Mouse (Mus musculus) intestine, embryonic 15.5 days (tissue): ENCODE data around the gene Sgpl1. TPM values are rescaled to one million over a fixed set of nuclear protein-coding genes. Genes with fewer than 3 reads are reported as not detected.

Experiments used
- ATAC-seq: fragments of 200-750 bp; cut with Nextera tagmentation; 2 replicates; pipeline ENCODE4 v1.8.0; 2017; ENCODE audit warnings: moderate TSS enrichment, moderate library complexity
- H3K27ac ChIP-seq: fragments of 300-500 bp; sonication (generic); 2 replicates; pipeline ENCODE4 v1.5.1; 2015; ENCODE audit warnings: mild to moderate bottlenecking, inconsistent platforms
- H3K27me3 ChIP-seq: fragments of 300-500 bp; sonication (generic); replicated peaks from 2 replicates; pipeline ENCODE4 v1.6.1; 2015; ENCODE audit warnings: inconsistent platforms
- H3K36me3 ChIP-seq: fragments of 300-500 bp; sonication (generic); 2 replicates; pipeline ENCODE4 v1.6.1; 2015; ENCODE audit warnings: inconsistent platforms
- H3K4me1 ChIP-seq: fragments of 300-500 bp; sonication (generic); replicated peaks from 2 replicates; pipeline ENCODE4 v1.6.1; 2015; ENCODE audit warnings: inconsistent platforms
- H3K4me2 ChIP-seq: fragments of 300-500 bp; sonication (generic); replicated peaks from 2 replicates; pipeline ENCODE4 v1.6.1; 2015; ENCODE audit warnings: mild to moderate bottlenecking, inconsistent platforms
- H3K4me3 ChIP-seq: fragments of 300-500 bp; sonication (generic); replicated peaks from 2 replicates; pipeline ENCODE4 v1.5.1; 2015; ENCODE audit warnings: inconsistent platforms
- H3K9ac ChIP-seq: fragments of 300-500 bp; sonication (generic); 2 replicates; pipeline ENCODE4 v1.6.1; 2015; ENCODE audit warnings: inconsistent platforms
- H3K9me3 ChIP-seq: fragments of 300-500 bp; sonication (generic); 2 replicates; pipeline ENCODE4 v1.6.1; 2016; ENCODE audit warnings: inconsistent platforms
- WGBS: fragments of 180-500 bp; shearing (Covaris S2); methylation state at CpG from one replicate; pipeline ENCODE4 v1.1.7; 2015; 5-methylcytosine and 5-hydroxymethylcytosine counted together
- polyA plus RNA-seq: library from polyadenylated mRNA; unstranded; fragments of >200 nt; fragmentation: Nextera tagmentation; extraction: Ambion mirVana; gene quantifications from 2 replicates; pipeline ENCODE4 v1.2.1, GENCODE M21; 2015

Gene Sgpl1
- polyA plus RNA-seq, 1 experiment from 2014 or later: 77.1 TPM

- no peak for ATAC-seq
- Histone ChIP-seq H3K27me3 (no peaks in the 10 kb centered on the region), H3K4me2 (no peak overlapping the region), H3K4me1 (peaks cover 5% of the 10 kb centered on the region), H3K27ac (no peak overlapping the region), H3K4me3 (no peak overlapping the region), H3K36me3 (no peaks in the 10 kb centered on the region), H3K9me3 (no peaks in the 10 kb centered on the region), H3K9ac (no peak overlapping the region)
- 62% methylated on average over 3 of the region's 3 CpGs for WGBS
These were observed 2.0 kb upstream of the Sgpl1 start for GRCm38 (mm10) chr10:61149476-61149875.

- WGBS: 2% methylated on average over 14 of the region's 14 CpGs
- Histone ChIP-seq H3K9me3 (no peaks in the 10 kb centered on the region), H3K36me3 (no peaks in the 10 kb centered on the region), H3K27me3 (no peaks in the 10 kb centered on the region), H3K27ac (peak overlapping the region; percentile 97), H3K4me2 (peak overlapping the region; percentile 96), H3K4me3 (peak overlapping the region; percentile 96), H3K9ac (peak overlapping the region; percentile 94), H3K4me1 (peaks cover 5% of the 10 kb centered on the region)
- no peak; the same call in 1 of the 2 replicates for ATAC-seq
These were observed 721 bp downstream of the Sgpl1 start for GRCm38 (mm10) chr10:61146807-61147156.

GRCm38 (mm10) chr10:61146119-61146806 lies 1.2 kb downstream of the Sgpl1 start:
- Histone ChIP-seq H3K27me3 (no peaks in the 10 kb centered on the region), H3K9me3 (no peaks in the 10 kb centered on the region)
- under 1% methylated on average over 53 of the region's 53 CpGs for WGBS

GRCm38 (mm10) chr10:61145766-61146118 lies 1.8 kb downstream of the Sgpl1 start:
- Histone ChIP-seq H3K4me3 (peak overlapping the region; percentile 96), H3K27ac (peak overlapping the region; percentile 97), H3K4me2 (peak overlapping the region; percentile 96), H3K9ac (peak overlapping the region; percentile 94), H3K27me3 (no peaks in the 10 kb centered on the region), H3K4me1 (peaks cover 5% of the 10 kb centered on the region), H3K36me3 (no peaks in the 10 kb centered on the region), H3K9me3 (no peaks in the 10 kb centered on the region)
- WGBS: 0% methylated on average over 3 of the region's 3 CpGs
- no peak for ATAC-seq

More at GRCm38 (mm10) chr10:61146119-61146806, 1.2 kb downstream of the Sgpl1 start:
- H3K4me2 ChIP-seq: peak overlapping the region; percentile 96
- peak overlapping the region; percentile 97 for H3K27ac ChIP-seq
- peak; percentile 48 for ATAC-seq
- peak overlapping the region; percentile 96 for H3K4me3 ChIP-seq
- H3K9ac ChIP-seq: peak overlapping the region; percentile 94
- H3K36me3 ChIP-seq: no peaks in the 10 kb centered on the region
- peaks cover 5% of the 10 kb centered on the region for H3K4me1 ChIP-seq

GRCm38 (mm10) chr10:61143343-61143742 lies 4.2 kb downstream of the Sgpl1 start:
- H3K27ac ChIP-seq: no peak overlapping the region
- H3K4me1 ChIP-seq: peaks cover 5% of the 10 kb centered on the region
- H3K9ac ChIP-seq: no peak overlapping the region
- 77% methylated on average over 2 of the region's 2 CpGs for WGBS
- no peaks in the 10 kb centered on the region for H3K36me3 ChIP-seq
- H3K4me3 ChIP-seq: no peak overlapping the region
- no peaks in the 10 kb centered on the region for H3K9me3 ChIP-seq
- no peak overlapping the region for H3K4me2 ChIP-seq
- no peaks in the 10 kb centered on the region for H3K27me3 ChIP-seq
- no peak for ATAC-seq

GRCm38 (mm10) chr10:61137567-61137966 lies 9.9 kb downstream of the Sgpl1 start:
- no peaks in the 10 kb centered on the region for H3K36me3 ChIP-seq
- no peaks in the 10 kb centered on the region for H3K27me3 ChIP-seq
- no peaks in the 10 kb centered on the region for H3K4me1 ChIP-seq
- no peak overlapping the region for H3K27ac ChIP-seq
- no peak for ATAC-seq
- no peak overlapping the region for H3K4me3 ChIP-seq
- H3K9ac ChIP-seq: no peak overlapping the region
- no peaks in the 10 kb centered on the region for H3K9me3 ChIP-seq
- WGBS: 56% methylated on average over 1 of the region's 1 CpGs
- no peak overlapping the region for H3K4me2 ChIP-seq

GRCm38 (mm10) chr10:61135226-61135839 lies 12.2 kb downstream of the Sgpl1 start:
- WGBS: 57% methylated on average over 3 of the region's 3 CpGs
- Histone ChIP-seq H3K4me1 (no peaks in the 10 kb centered on the region), H3K9me3 (no peaks in the 10 kb centered on the region), H3K9ac (no peak overlapping the region), H3K36me3 (no peaks in the 10 kb centered on the region), H3K27ac (no peak overlapping the region), H3K4me3 (no peak overlapping the region), H3K4me2 (no peak overlapping the region), H3K27me3 (no peaks in the 10 kb centered on the region)
- no peak for ATAC-seq

- Histone ChIP-seq H3K4me2 (no peak overlapping the region), H3K9me3 (no peaks in the 10 kb centered on the region), H3K36me3 (no peaks in the 10 kb centered on the region), H3K27me3 (no peaks in the 10 kb centered on the region), H3K4me3 (no peak overlapping the region), H3K9ac (no peak overlapping the region), H3K4me1 (no peaks in the 10 kb centered on the region), H3K27ac (no peak overlapping the region)
- 78% methylated on average over 4 of the region's 4 CpGs for WGBS
- ATAC-seq: no peak
These were observed 13.5 kb downstream of the Sgpl1 start for GRCm38 (mm10) chr10:61134041-61134440.

- Histone ChIP-seq H3K4me1 (no peaks in the 10 kb centered on the region), H3K4me3 (no peak overlapping the region), H3K27ac (no peak overlapping the region), H3K9ac (no peak overlapping the region), H3K4me2 (no peak overlapping the region), H3K36me3 (no peaks in the 10 kb centered on the region), H3K27me3 (no peaks in the 10 kb centered on the region), H3K9me3 (no peaks in the 10 kb centered on the region)
- 88% methylated on average over 3 of the region's 3 CpGs for WGBS
- no peak for ATAC-seq
These were observed 16.5 kb downstream of the Sgpl1 start for GRCm38 (mm10) chr10:61130959-61131358.

GRCm38 (mm10) chr10:61128701-61129365 lies 18.7 kb downstream of the Sgpl1 start:
- H3K27me3 ChIP-seq: no peaks in the 10 kb centered on the region
- no peaks in the 10 kb centered on the region for H3K4me1 ChIP-seq
- WGBS: 94% methylated on average over 1 of the region's 1 CpGs
- ATAC-seq: no peak
- H3K27ac ChIP-seq: no peak overlapping the region
- H3K9me3 ChIP-seq: no peaks in the 10 kb centered on the region
- H3K4me3 ChIP-seq: no peak overlapping the region
- no peak overlapping the region for H3K9ac ChIP-seq
- no peak overlapping the region for H3K4me2 ChIP-seq
- H3K36me3 ChIP-seq: no peaks in the 10 kb centered on the region

- Histone ChIP-seq H3K9me3 (no peaks in the 10 kb centered on the region), H3K4me3 (no peak overlapping the region), H3K4me2 (no peak overlapping the region), H3K4me1 (no peaks in the 10 kb centered on the region), H3K27me3 (no peaks in the 10 kb centered on the region), H3K9ac (no peak overlapping the region), H3K27ac (no peak overlapping the region), H3K36me3 (peaks cover 4% of the 10 kb centered on the region; the same call in 1 of the 2 replicates)
- whole genome bisulfite sequencing: 86% methylated on average over 2 of the region's 2 CpGs
- ATAC-seq: no peak
These were observed 23.0 kb downstream of the Sgpl1 start for GRCm38 (mm10) chr10:61124462-61124861.

- no peaks in the 10 kb centered on the region for H3K9me3 ChIP-seq
- peaks cover 4% of the 10 kb centered on the region; the same call in 1 of the 2 replicates for H3K36me3 ChIP-seq
- H3K4me1 ChIP-seq: no peaks in the 10 kb centered on the region
- no peak overlapping the region for H3K9ac ChIP-seq
- 73% methylated on average over 3 of the region's 3 CpGs for WGBS
- peak; percentile 94 for ATAC-seq
- no peak overlapping the region for H3K4me2 ChIP-seq
- H3K27ac ChIP-seq: 0 out of 2 replicates have a peak overlapping the region, but pooled peaks have one; percentile 1
- no peaks in the 10 kb centered on the region for H3K27me3 ChIP-seq
- H3K4me3 ChIP-seq: no peak overlapping the region
These were observed 24.1 kb downstream of the Sgpl1 start for GRCm38 (mm10) chr10:61123276-61123913.
